In genomic region chr17:24048053-24048452, GRCm38 (mm10) we compare ENCODE assay signal across 18 mouse cellular contexts. TPM values are rescaled to one million over a fixed set of nuclear protein-coding genes. Genes with fewer than 3 reads are reported as not detected.
"Had no signal": no experiment of that assay in that cellular context is flagged by ENCODE, and none has a peak within 500 bp of the region (broad histone marks: within the 10 kb centered on the region; RNA-seq: fewer than 3 reads in every experiment).

No protein-coding gene starts in this region.

- H3K9me3 ChIP-seq: hindbrain, embryonic 15.5 days; limb, embryonic 10.5 days; liver, embryonic 15.5 days; lung, embryonic 15.5 days; midbrain, embryonic 12.5 days; neural tube, embryonic 13.5 days had no signal

- H3K4me2 ChIP-seq: hindbrain, embryonic 15.5 days; liver, embryonic 11.5 days; liver, embryonic 15.5 days; lung, embryonic 15.5 days; midbrain, embryonic 12.5 days; neural tube, embryonic 13.5 days had no signal

- DNase-seq: lung, postnatal 14 days; retina, postnatal 1 day; right cerebral cortex, postnatal 4 days; thymus, adult 18-20 months; thymus, postnatal 14 days had no signal

- H3K4me3 ChIP-seq: hindbrain, embryonic 15.5 days; left cerebral cortex, adult 2 months; limb, embryonic 10.5 days; liver, embryonic 15.5 days; lung, embryonic 15.5 days; midbrain, embryonic 12.5 days; neural tube, embryonic 13.5 days had no signal

- H3K27ac ChIP-seq: hindbrain, embryonic 15.5 days; limb, embryonic 10.5 days; liver, embryonic 15.5 days; lung, embryonic 15.5 days; midbrain, embryonic 12.5 days; neural tube, embryonic 13.5 days had no signal

- ATAC-seq: midbrain, embryonic 16.5 days had no signal

- H3K4me1 ChIP-seq: hindbrain, embryonic 15.5 days; limb, embryonic 10.5 days; liver, embryonic 15.5 days; lung, embryonic 15.5 days; midbrain, embryonic 12.5 days; neural tube, embryonic 13.5 days had no signal

- H3K27me3 ChIP-seq: hindbrain, embryonic 15.5 days; liver, embryonic 15.5 days; lung, embryonic 15.5 days; midbrain, embryonic 12.5 days; neural tube, embryonic 13.5 days had no signal

- H3K9ac ChIP-seq: hindbrain, embryonic 15.5 days; liver, embryonic 15.5 days; lung, embryonic 15.5 days; midbrain, embryonic 12.5 days; neural tube, embryonic 13.5 days had no signal

RNA-seq across cellular contexts. Expression of gene Prss27, which starts 10.1 kb away (rescaled TPM):
- total RNA-seq: layer of hippocampus, postnatal 25 days; left cerebral cortex, adult 2 months; left cerebral cortex, postnatal 14 days; megakaryocyte-erythroid progenitor cell, adult 5-6 weeks had no signal
- polyA plus RNA-seq: kidney, embryonic 14.5 days; limb, embryonic 10.5 days; liver, embryonic 11.5 days; liver, embryonic 15.5 days had no signal

RNA-seq across cellular contexts. Expression of gene Prss22, which starts 50.2 kb away (rescaled TPM):
- total RNA-seq: layer of hippocampus, postnatal 25 days; megakaryocyte-erythroid progenitor cell, adult 5-6 weeks had no signal
- polyA plus RNA-seq: hindbrain, embryonic 15.5 days; liver, embryonic 15.5 days; midbrain, embryonic 12.5 days; midbrain, embryonic 16.5 days; neural tube, embryonic 13.5 days had no signal
